Mouse (Mus musculus): Measurements from ENCODE around the gene Wnt10b. TPM values are rescaled to one million over a fixed set of nuclear protein-coding genes. Genes with fewer than 3 reads are reported as not detected.

The Wnt10b gene
- total and polyA plus RNA-seq, 3 experiments, result 0.20 to 0.29 (median 0.23) TPM

GRCm38 (mm10) chr15:98736521-98736920, 41.4 kb downstream of the Wnt10b start:
- Histone ChIP-seq H3K4me3 (no peak overlapping the region), H3K9ac (ENCODE audit: low read depth, low read length) (no peak overlapping the region), H3K4me1 (ENCODE audit: control insufficient read depth, insufficient read depth, low read length) (no peaks in the 10 kb centered on the region), H3K27me3 (ENCODE audit: control insufficient read depth, insufficient read depth, low read length) (no peaks in the 10 kb centered on the region), H3K27ac (no peak overlapping the region), H3K79me2 (replicated peaks; ENCODE audit: control insufficient read depth, insufficient read depth, low read length) (no peaks in the 10 kb centered on the region), H3K36me3 (ENCODE audit: control insufficient read depth, insufficient read depth, low read length) (no peaks in the 10 kb centered on the region)
- TF ChIP-seq CTCF (IDR thresholded peaks at IDR 0.05) (no peak), POLR2A (IDR thresholded peaks at IDR 0.05; ENCODE audit: insufficient read depth, low read depth, low read length) (no peak)
- no peak for DNase-seq
- intact Hi-C loops (cut with DNase I), result no loop called here
- WGBS, result 63% methylated on average over 10 of the region's 10 CpGs

- H3K27me3 ChIP-seq (ENCODE audit: control insufficient read depth, insufficient read depth, low read length), result no peaks in the 10 kb centered on the region
- no peaks in the 10 kb centered on the region for H3K4me1 ChIP-seq (ENCODE audit: control insufficient read depth, insufficient read depth, low read length)
- no peaks in the 10 kb centered on the region for H3K36me3 ChIP-seq (ENCODE audit: control insufficient read depth, insufficient read depth, low read length)
- TF ChIP-seq EP300 (IDR thresholded peaks at IDR 0.05; ENCODE audit: insufficient read depth, low read depth, low read length) (no peak), POLR2A (IDR thresholded peaks at IDR 0.05; ENCODE audit: insufficient read depth, low read depth, low read length) (no peak), CTCF (IDR thresholded peaks at IDR 0.05) (no peak)
- 81% methylated on average over 5 of the region's 5 CpGs for WGBS
- H3K9ac ChIP-seq (ENCODE audit: low read depth, low read length), result no peak overlapping the region
- H3K79me2 ChIP-seq (replicated peaks; ENCODE audit: control insufficient read depth, insufficient read depth, low read length), result no peaks in the 10 kb centered on the region
- no peak overlapping the region for H3K27ac ChIP-seq
- intact Hi-C loops (cut with DNase I), result no loop called here
- DNase-seq, result no peak
- no peak overlapping the region for H3K4me3 ChIP-seq
These were observed 43.9 kb downstream of the Wnt10b start for GRCm38 (mm10) chr15:98733976-98734566.

- intact Hi-C loops (cut with DNase I), result no loop called here
- Histone ChIP-seq H3K4me3 (no peak overlapping the region), H3K9ac (ENCODE audit: low read depth, low read length) (no peak overlapping the region), H3K4me1 (ENCODE audit: control insufficient read depth, insufficient read depth, low read length) (peaks cover under 1% of the 10 kb centered on the region), H3K27me3 (ENCODE audit: control insufficient read depth, insufficient read depth, low read length) (no peaks in the 10 kb centered on the region), H3K79me2 (replicated peaks; ENCODE audit: control insufficient read depth, insufficient read depth, low read length) (no peaks in the 10 kb centered on the region), H3K27ac (no peak overlapping the region), H3K36me3 (ENCODE audit: control insufficient read depth, insufficient read depth, low read length) (no peaks in the 10 kb centered on the region)
- no peak for TF ChIP-seq POLR2A (IDR thresholded peaks at IDR 0.05; ENCODE audit: insufficient read depth, low read depth, low read length)
- no peak for TF ChIP-seq CTCF (IDR thresholded peaks at IDR 0.05)
- no peak for TF ChIP-seq EP300 (IDR thresholded peaks at IDR 0.05; ENCODE audit: insufficient read depth, low read depth, low read length)
- no peak for DNase-seq
- 43% methylated on average over 6 of the region's 6 CpGs for WGBS
These were observed 44.6 kb downstream of the Wnt10b start for GRCm38 (mm10) chr15:98733370-98733769.

- Histone ChIP-seq H3K79me2 (replicated peaks; ENCODE audit: control insufficient read depth, insufficient read depth, low read length) (no peaks in the 10 kb centered on the region), H3K36me3 (ENCODE audit: control insufficient read depth, insufficient read depth, low read length) (no peaks in the 10 kb centered on the region), H3K27me3 (ENCODE audit: control insufficient read depth, insufficient read depth, low read length) (no peaks in the 10 kb centered on the region), H3K4me1 (ENCODE audit: control insufficient read depth, insufficient read depth, low read length) (peaks cover 4% of the 10 kb centered on the region), H3K9ac (ENCODE audit: low read depth, low read length) (no peak overlapping the region), H3K27ac (no peak overlapping the region), H3K4me3 (no peak overlapping the region)
- intact Hi-C loops (cut with DNase I), result no loop called here
- DNase-seq, result no peak
- TF ChIP-seq POLR2A (IDR thresholded peaks at IDR 0.05; ENCODE audit: insufficient read depth, low read depth, low read length), result no peak
- no peak for TF ChIP-seq CTCF (IDR thresholded peaks at IDR 0.05)
- TF ChIP-seq EP300 (IDR thresholded peaks at IDR 0.05; ENCODE audit: insufficient read depth, low read depth, low read length), result no peak
- WGBS, result 73% methylated on average over 8 of the region's 8 CpGs
These were observed 45.9 kb downstream of the Wnt10b start for GRCm38 (mm10) chr15:98732006-98732531.

GRCm38 (mm10) chr15:98730790-98731189, 47.2 kb downstream of the Wnt10b start:
- Histone ChIP-seq H3K27me3 (ENCODE audit: control insufficient read depth, insufficient read depth, low read length) (no peaks in the 10 kb centered on the region), H3K4me1 (ENCODE audit: control insufficient read depth, insufficient read depth, low read length) (peaks cover 4% of the 10 kb centered on the region), H3K9ac (ENCODE audit: low read depth, low read length) (no peak overlapping the region), H3K36me3 (ENCODE audit: control insufficient read depth, insufficient read depth, low read length) (no peaks in the 10 kb centered on the region), H3K79me2 (replicated peaks; ENCODE audit: control insufficient read depth, insufficient read depth, low read length) (no peaks in the 10 kb centered on the region), H3K27ac (no peak overlapping the region), H3K4me3 (no peak overlapping the region)
- intact Hi-C loops (cut with DNase I), result no loop called here
- DNase-seq, result no peak
- 59% methylated on average over 6 of the region's 6 CpGs for WGBS
- no peak for TF ChIP-seq EP300 (IDR thresholded peaks at IDR 0.05; ENCODE audit: insufficient read depth, low read depth, low read length)
- no peak for TF ChIP-seq CTCF (IDR thresholded peaks at IDR 0.05)
- TF ChIP-seq POLR2A (IDR thresholded peaks at IDR 0.05; ENCODE audit: insufficient read depth, low read depth, low read length), result no peak

- H3K27ac ChIP-seq, result no peak overlapping the region
- H3K79me2 ChIP-seq (replicated peaks; ENCODE audit: control insufficient read depth, insufficient read depth, low read length), result no peaks in the 10 kb centered on the region
- peaks cover 4% of the 10 kb centered on the region for H3K4me1 ChIP-seq (ENCODE audit: control insufficient read depth, insufficient read depth, low read length)
- no peak overlapping the region for H3K4me3 ChIP-seq
- WGBS, result 60% methylated on average over 7 of the region's 7 CpGs
- intact Hi-C loops (cut with DNase I), result no loop called here
- H3K9ac ChIP-seq (ENCODE audit: low read depth, low read length), result no peak overlapping the region
- TF ChIP-seq EP300 (IDR thresholded peaks at IDR 0.05; ENCODE audit: insufficient read depth, low read depth, low read length), result no peak
- TF ChIP-seq POLR2A (IDR thresholded peaks at IDR 0.05; ENCODE audit: insufficient read depth, low read depth, low read length), result no peak
- TF ChIP-seq CTCF (IDR thresholded peaks at IDR 0.05), result no peak
- no peaks in the 10 kb centered on the region for H3K36me3 ChIP-seq (ENCODE audit: control insufficient read depth, insufficient read depth, low read length)
- no peak for DNase-seq
- H3K27me3 ChIP-seq (ENCODE audit: control insufficient read depth, insufficient read depth, low read length), result no peaks in the 10 kb centered on the region
These were observed 48.0 kb downstream of the Wnt10b start for GRCm38 (mm10) chr15:98729791-98730545.

All from heart, adult 2 months (tissue).